In the genomic region with DNA sequence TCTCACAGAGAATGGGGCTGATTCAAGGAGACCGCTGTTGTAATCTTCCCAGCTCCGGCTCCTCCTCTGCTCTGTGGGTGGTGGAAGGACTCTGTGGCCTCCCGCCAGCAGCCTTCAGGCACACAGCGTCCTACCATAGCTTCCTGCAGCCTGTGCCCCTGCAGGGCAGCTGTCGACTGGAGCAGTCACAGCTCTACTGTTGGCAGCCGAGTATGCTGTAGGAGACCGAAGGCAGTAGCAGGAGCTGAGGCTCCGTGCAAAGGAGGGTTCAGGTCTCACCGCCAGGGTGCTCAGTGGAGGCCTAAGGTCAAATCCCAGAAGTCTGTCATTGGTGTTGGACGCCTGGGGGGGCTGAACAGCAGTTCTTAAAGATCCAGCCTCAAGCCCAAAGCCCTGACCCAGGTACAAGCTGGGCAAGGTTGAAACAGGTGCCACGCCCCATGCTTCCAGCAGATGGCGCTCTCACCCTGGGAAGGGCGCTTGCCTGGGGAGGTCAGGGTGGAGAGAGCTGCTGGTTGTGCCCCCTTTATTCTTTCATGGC, we compare ENCODE assay signal across 8 mouse cellular contexts.
DNase-seq lines count a peak whose midpoint lies in the region; ATAC-seq and TF ChIP-seq lines count a peak whose summit lies in the region.

No protein-coding gene starts in this region.

- peak; percentile 97 for TF ChIP-seq CTCF in forebrain, postnatal 0 days (IDR thresholded peaks at IDR 0.05; ENCODE audit: low read depth)
- TF ChIP-seq CTCF in left cerebral cortex, adult 2 months (IDR thresholded peaks at IDR 0.05) = peak; percentile 95

- H3K4me1 ChIP-seq in forebrain, postnatal 0 days (ENCODE audit: insufficient read depth) = peaks cover 21% of the 10 kb centered on the region
- H3K4me1 ChIP-seq in hindbrain, embryonic 11.5 days (replicated peaks; ENCODE audit: control insufficient read depth, insufficient read depth, low read length) = peaks cover 48% of the 10 kb centered on the region

- H3K27me3 ChIP-seq in forebrain, postnatal 0 days (ENCODE audit: insufficient read depth, low read length) = no peaks in the 10 kb centered on the region
- 0 out of 2 replicates have a peak, but pooled peaks cover 2% of the 10 kb centered on the region for H3K27me3 ChIP-seq in hindbrain, embryonic 11.5 days (ENCODE audit: control insufficient read depth, insufficient read depth, low read length)

- ATAC-seq in forebrain, postnatal 0 days = peak; percentile 80
- ATAC-seq in hindbrain, embryonic 11.5 days (ENCODE audit: low FRiP score) = no peak

- WGBS in forebrain, postnatal 0 days = 3% methylated on average over 13 of the region's 13 CpGs
- 1% methylated on average over 13 of the region's 13 CpGs for WGBS in hindbrain, embryonic 11.5 days

- no peaks in the 10 kb centered on the region for H3K9me3 ChIP-seq in forebrain, postnatal 0 days (ENCODE audit: low read length)
- H3K9me3 ChIP-seq in hindbrain, embryonic 11.5 days (ENCODE audit: control insufficient read depth, low read length) = no peaks in the 10 kb centered on the region

- no peaks in the 10 kb centered on the region for H3K36me3 ChIP-seq in forebrain, postnatal 0 days (ENCODE audit: insufficient read depth)
- H3K36me3 ChIP-seq in hindbrain, embryonic 11.5 days (ENCODE audit: control insufficient read depth, insufficient read depth, low read length) = no peaks in the 10 kb centered on the region

- peak; percentile 73 for DNase-seq in NIH3T3 (ENCODE audit: low read depth)
- peak; percentile 87 for DNase-seq in cerebellum, adult 8-10 months
- DNase-seq in forebrain, postnatal 0 days = peak; percentile 86
- DNase-seq in hindbrain, embryonic 11.5 days (ENCODE audit: low spot score) = peak; percentile 84
- DNase-seq in left cerebral cortex, adult 2 months (ENCODE audit: extremely low spot score in 1 of 2, low spot score in 2 of 2) = peak; percentile 64 to 81
- peak; percentile 83 to 84 for DNase-seq in lung, postnatal 4 days
- peak; percentile 88 for DNase-seq in right cerebral cortex, adult 18-20 months
- peak; percentile 93 for DNase-seq in thymus, postnatal 4 days

- H3K4me3 ChIP-seq in forebrain, postnatal 0 days (ENCODE audit: low read depth, low read length) = no peak overlapping the region
- H3K4me3 ChIP-seq in hindbrain, embryonic 11.5 days (ENCODE audit: low read depth, low read length) = no peak overlapping the region
- no peak overlapping the region for H3K4me3 ChIP-seq in left cerebral cortex, adult 2 months

- H3K27ac ChIP-seq in forebrain, postnatal 0 days (ENCODE audit: low read depth, low read length) = peak overlapping the region; percentile 69
- peak overlapping the region; percentile 56 for H3K27ac ChIP-seq in hindbrain, embryonic 11.5 days (ENCODE audit: low read depth, low read length)
- peak overlapping the region; percentile 65 for H3K27ac ChIP-seq in left cerebral cortex, adult 2 months

- H3K4me2 ChIP-seq in forebrain, postnatal 0 days (ENCODE audit: low read depth) = peak overlapping the region; percentile 23; the same call in 1 of the 2 replicates
- H3K4me2 ChIP-seq in hindbrain, embryonic 11.5 days (replicated peaks; ENCODE audit: low read depth, low read length) = no peak overlapping the region; the same call in 1 of the 2 replicates

- intact Hi-C loops in left cerebral cortex, adult 2 months (cut with DNase I) = loop anchor here (5.0 kb wide), 2 partner anchors 237 to 297 kb away; no protein-coding TSS in a partner anchor

- H3K9ac ChIP-seq in forebrain, postnatal 0 days = 0 out of 2 replicates have a peak overlapping the region, but pooled peaks have one; percentile 18
- 0 out of 2 replicates have a peak overlapping the region, but pooled peaks have one; percentile 11 for H3K9ac ChIP-seq in hindbrain, embryonic 11.5 days (ENCODE audit: low read depth, low read length)
